Mouse (Mus musculus) adrenal gland (tissue): Measurements from ENCODE around the gene Abcb1a.
"Not testable (repeated sequence)": the region's sequence is repeated elsewhere in the genome, so short reads cannot be mapped to it uniquely, and the experiment has no call there.

Experiments
- intact Hi-C: fragments of 180-260 bp; cut with DNase I; formaldehyde crosslinking; loops from one replicate; pipeline ENCODE4 v1.15.1; 2025

Abcb1a gene

DNA sequence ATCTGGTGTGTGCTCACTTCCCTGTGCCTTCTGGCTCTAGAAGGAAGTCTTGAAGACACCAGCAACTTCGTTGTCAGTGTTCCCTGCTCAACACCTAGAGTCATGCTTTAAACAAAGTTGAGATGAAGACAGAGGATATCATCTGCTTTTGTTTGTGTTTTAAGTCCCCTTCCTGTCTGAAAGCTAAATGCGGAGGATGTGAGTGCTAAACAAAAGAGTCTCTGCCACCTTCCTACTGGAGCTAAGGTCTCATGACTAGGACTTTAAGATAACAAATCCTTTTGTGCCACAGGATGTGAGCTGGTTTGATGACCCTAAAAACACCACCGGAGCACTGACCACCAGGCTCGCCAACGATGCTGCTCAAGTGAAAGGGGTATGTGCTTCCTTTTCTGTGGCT lies 63.0 kb downstream of the Abcb1a start:
- intact Hi-C loops = no loop called here

DNA sequence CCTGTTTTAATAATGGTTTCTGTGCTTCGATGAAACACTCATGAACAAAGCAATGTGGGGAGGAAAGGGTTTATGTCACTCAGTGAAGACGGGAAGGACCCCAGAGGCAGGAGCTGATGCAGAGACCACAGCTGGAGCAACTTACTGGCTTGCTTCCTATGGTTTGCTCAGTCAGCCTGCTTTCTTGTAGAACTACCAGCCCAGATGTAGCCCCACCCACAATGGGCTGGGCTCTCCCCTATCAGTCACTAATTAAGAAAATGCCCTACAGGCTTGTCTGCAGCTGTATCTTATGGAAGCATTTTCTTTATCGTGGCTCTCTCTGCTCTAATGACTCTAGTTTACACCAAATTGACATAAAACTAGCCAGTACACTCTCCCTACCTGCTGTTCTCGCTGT lies 67.9 kb downstream of the Abcb1a start:
- intact Hi-C loops = no loop called here

DNA sequence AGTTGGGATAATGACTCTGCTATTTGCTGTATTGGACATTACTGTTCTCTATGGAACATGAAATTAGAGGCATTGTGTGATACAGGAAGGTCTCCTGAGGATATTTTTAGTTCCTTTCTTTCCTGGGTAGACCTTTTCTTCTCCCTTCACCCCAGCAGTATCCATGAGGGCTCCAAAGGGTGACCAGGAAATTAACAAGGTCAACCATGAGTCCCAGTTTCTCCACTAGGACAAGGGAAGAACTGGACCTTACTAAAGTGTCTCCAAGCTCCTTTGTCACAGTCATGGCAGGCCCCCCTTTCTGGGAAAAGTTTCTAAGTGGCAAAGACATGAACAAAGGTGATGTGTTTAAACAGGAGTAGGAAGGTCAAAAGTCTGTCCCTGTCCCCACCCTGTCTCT lies 72.8 kb downstream of the Abcb1a start:
- intact Hi-C loops = no loop called here

DNA sequence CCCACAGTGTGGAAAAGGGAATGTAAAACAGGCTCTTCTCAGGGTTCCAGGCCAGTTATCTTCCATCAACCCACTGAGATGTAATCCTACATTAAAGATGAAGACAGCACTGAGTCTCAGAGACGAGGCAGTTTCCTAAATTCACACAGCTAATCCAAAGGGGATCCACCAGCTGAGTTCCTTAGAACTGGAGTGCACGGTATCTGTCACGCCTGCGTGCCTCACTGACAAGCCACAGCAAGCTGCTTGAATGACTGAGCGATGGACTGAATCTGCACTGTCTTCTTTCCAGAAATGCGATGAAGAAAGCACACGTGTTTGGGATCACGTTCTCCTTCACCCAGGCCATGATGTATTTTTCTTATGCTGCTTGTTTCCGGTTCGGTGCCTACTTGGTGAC lies 73.4 kb downstream of the Abcb1a start:
- intact Hi-C loops = not testable (repeated sequence)

DNA sequence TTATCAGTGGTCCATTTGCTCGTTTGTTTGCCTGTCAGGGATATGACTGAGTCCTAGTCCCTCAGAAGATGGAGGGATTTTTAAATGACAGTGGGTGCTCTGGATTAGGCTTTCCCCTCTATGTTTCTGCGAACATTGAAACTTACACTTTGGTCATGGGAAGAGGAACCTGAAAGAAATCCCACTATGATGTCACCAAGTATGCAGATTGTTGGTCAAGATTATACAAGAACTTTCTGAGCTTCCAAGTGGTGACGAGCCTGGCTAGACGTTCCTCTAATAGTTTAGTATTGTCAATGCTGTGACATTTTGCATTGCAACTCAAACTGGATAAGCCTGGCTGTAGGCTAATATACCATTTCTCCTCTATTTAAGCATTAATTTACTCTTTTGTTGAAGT lies 76.5 kb downstream of the Abcb1a start:
- intact Hi-C loops = no loop called here

DNA sequence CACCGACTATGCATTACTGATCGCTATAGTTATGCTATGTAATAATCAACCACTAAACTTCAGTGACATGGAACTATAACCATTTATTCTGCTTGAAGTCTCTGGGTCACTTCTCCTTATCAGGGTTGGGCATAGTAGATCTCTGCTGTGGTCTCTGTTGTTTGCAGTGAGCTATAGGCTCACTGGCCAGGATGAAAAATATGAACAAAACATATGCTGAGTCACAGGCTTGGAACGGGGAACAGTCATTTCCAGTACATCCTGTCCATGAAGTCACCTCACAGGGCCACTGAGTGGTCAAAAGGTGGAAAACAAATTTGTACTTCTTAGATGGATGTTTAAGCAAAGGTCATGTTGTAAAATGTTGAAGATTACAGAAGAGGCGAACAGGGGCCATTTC lies 77.2 kb downstream of the Abcb1a start:
- intact Hi-C loops = no loop called here

DNA sequence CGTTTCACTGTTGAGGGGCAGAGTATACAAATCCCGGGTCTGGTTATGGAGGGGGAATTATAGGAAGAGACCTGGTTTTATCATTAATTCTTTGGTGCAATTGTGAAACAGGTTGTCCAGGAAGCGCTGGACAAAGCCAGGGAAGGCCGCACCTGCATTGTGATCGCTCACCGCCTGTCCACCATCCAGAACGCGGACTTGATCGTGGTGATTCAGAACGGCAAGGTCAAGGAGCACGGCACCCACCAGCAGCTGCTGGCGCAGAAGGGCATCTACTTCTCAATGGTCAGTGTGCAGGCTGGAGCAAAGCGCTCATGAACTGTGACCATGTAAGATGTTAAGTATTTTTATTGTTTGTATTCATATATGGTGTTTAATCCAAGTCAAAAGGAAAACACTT lies 87.4 kb downstream of the Abcb1a start:
- intact Hi-C loops = not testable (repeated sequence)

DNA sequence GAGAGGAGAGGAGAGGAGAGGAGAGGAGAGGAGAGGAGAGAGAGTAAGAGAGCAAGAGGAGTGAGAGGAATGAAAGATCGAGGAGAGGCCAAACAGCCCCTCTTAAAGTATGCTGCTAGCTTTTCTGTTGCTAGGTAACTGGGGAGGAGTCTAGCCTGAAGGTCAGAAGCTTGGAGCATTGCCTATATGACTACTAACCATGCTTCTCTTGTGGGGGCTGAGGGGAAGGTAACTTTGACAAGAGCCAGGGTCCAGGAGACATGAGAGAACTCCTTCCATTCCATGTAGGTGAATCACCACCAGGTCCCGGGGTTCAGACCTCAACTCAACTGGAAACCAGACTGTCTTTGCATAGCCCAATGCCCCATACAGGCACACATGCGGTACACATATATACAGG lies 113.0 kb downstream of the Abcb1a start:
- intact Hi-C loops = no loop called here

DNA sequence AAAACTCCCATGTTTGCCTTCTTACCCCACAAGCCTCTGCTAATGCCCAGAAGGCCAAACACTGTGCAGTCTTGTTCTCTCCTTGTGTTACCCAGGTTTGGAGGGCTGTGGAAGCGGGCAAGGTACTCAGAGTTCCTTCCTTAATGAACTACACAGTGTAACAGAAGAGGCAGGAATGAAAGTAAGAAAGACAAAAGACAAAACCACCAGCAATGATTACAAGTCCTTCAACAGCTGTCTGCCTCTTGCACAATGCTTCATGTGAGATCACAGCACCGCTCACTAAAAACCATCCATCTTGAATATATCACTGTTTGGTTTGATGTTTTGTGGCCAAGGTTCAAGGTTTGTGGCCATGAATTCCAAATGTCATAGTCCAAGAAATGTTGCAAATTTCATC lies 118.4 kb downstream of the Abcb1a start:
- intact Hi-C loops = loop anchor here (1.0 kb wide), 1 partner anchor 20 kb away; the partner anchor contains the start of gene Abcb1b

DNA sequence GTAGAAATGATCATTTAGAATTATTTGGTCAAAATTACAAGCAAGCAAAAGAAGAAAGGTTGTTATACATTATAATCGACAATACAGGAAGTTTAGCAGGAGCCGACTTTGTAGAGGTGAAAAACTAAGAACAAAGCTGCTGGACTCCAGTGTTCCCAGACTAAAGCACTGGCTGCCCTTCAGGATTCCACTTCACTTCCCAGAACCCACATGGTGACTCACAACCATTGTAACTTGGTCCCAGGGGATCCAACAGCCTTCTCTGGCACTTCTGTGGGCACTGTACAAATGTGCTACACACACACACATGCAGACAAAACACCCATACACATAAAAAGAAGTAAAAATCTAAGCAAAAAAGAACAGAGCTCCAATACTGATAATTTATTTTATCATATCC lies 118.9 kb downstream of the Abcb1a start:
- intact Hi-C loops = loop anchor here (1.0 kb wide), 1 partner anchor 20 kb away; the partner anchor contains the start of gene Abcb1b

DNA sequence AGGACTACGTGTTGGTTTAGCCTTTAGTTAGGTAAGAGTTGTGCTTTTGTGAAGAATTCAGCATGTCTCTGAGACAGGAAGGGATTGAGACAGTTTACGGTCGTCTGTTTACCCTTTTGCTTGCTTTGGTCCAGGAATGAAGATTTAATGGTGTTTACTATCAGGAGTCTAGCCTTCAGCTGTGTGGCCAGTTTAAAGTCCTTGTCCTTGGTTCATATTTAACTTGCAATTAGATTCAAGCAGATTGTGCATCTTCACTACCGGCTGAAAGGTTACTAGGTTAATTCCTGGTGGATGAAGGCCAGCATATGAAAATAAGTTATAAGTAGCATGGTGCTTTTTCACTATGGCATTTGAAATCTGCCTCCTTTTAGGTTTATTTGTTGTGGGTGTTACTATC lies 132.4 kb downstream of the Abcb1a start:
- intact Hi-C loops = no loop called here
